Mouse (Mus musculus) myocyte (in vitro differentiated cells): ENCODE measurements around the gene Apba1.

Experiments used
- E2F4 ChIP-seq: IDR thresholded peaks from one replicate; pipeline ENCODE4 v1.6.1; 2011; ENCODE audit warnings: mild to moderate bottlenecking, control low read depth, moderate library complexity; ENCODE audit not compliant: insufficient read depth
- MAX ChIP-seq: IDR thresholded peaks from one replicate; pipeline ENCODE4 v1.6.1; 2011; ENCODE audit warnings: low read depth, mild to moderate bottlenecking, control low read depth
- MYOD1 ChIP-seq, 3 experiments: IDR thresholded peaks; one replicate each; pipeline ENCODE4 v1.6.1; 2011; ENCODE audit warnings: control low read depth in 2 of 3, low read depth in 2 of 3, mild to moderate bottlenecking in 2 of 3, moderate library complexity in 1 of 3; ENCODE audit not compliant: insufficient read length in 2 of 3, control insufficient read depth in 1 of 3
- POLR2A ChIP-seq: IDR thresholded peaks from one replicate; pipeline ENCODE4 v1.6.1; 2011; ENCODE audit warnings: low read depth, mild to moderate bottlenecking, control low read depth, moderate library complexity; ENCODE audit not compliant: insufficient read length
- TCF12 ChIP-seq: IDR thresholded peaks from one replicate; pipeline ENCODE4 v1.6.1; 2011; ENCODE audit warnings: mild to moderate bottlenecking, control low read depth; ENCODE audit not compliant: poor library complexity, insufficient read depth, severe bottlenecking

DNA sequence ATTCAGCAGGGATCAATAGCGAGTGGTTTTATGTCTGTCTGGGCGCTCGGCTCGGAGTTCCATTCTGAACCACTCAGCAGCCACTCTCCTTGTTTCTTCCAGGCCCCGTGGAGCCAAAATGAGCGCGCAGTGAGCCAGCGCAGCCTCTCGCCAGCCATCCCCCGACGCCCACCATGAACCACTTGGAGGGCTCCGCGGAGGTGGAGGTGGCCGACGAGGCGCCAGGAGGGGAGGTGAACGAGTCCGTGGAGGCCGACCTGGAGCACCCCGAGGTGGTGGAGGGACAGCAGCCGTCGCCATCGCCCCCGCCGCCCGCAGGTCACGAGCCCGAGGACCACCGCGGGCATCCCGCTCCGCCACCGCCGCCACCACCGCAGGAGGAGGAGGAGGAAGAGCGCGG is 133.9 kb downstream of the Apba1 start:
- no peak for TF ChIP-seq MYOD1 (IDR thresholded peaks at IDR 0.05; ENCODE audit: control insufficient read depth in 1 of 3, insufficient read length in 2 of 3, low read depth in 2 of 3)
- no peak for TF ChIP-seq E2F4
- TF ChIP-seq POLR2A, result no peak
- no peak for TF ChIP-seq MAX
- TF ChIP-seq TCF12, result no peak
